Mouse (Mus musculus): ENCODE data around the gene Spice1.

DNA sequence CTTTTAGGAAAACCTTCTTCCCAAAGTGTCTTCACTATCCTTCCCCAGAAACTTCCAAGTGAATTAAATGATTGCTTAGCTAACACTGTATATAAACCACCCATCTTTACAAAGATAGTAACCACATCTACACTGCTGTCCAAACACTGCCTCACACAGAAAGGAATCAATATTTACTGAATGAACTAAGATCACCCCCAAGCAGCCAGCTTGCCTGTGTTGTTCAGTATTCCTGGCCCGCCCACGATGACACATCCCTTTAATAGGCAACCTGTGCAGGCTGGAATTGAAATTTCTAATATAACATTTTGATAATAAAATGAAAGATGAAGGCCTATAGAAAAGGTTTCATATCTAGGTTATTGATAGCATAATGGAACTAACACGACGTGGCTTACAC lies 30.6 kb upstream of the Spice1 start:
- no peak for TF ChIP-seq POLR2A (IDR thresholded peaks at IDR 0.05; ENCODE audit: control insufficient read depth, extremely low read depth, insufficient read depth, low read length, poor library complexity)
- TF ChIP-seq CTCF (IDR thresholded peaks at IDR 0.05; ENCODE audit: borderline replicate concordance, control insufficient read depth, extremely low read depth, insufficient read depth, low read length, poor library complexity) = no peak

Data from thymus, adult 2 months (tissue).